Mouse (Mus musculus): ENCODE measurements at regions not wholly inside any gene's neighbourhood (a gene's known extent, or its start where the extent isn't known, plus 50 kb on each side); places are given as distances from the start of the nearest gene placed in this dataset.

- peak; percentile 31 for DNase-seq
These were observed 116.9 kb upstream of the Neo1 start for GRCm38 (mm10) chr9:59153126-59153525.

- no peak for DNase-seq
These were observed 108.1 kb upstream of the Neo1 start for GRCm38 (mm10) chr9:59144256-59144800.

- DNase-seq: no peak
These were observed 107.4 kb upstream of the Neo1 start for GRCm38 (mm10) chr9:59143610-59144009.

- DNase-seq: peak; percentile 72
These were observed 98.2 kb upstream of the Neo1 start for GRCm38 (mm10) chr9:59134171-59135041.

GRCm38 (mm10) chr9:59129699-59130340 lies 93.6 kb upstream of the Neo1 start:
- DNase-seq: no peak

GRCm38 (mm10) chr9:59129252-59129651 lies 93.0 kb upstream of the Neo1 start:
- no peak for DNase-seq

GRCm38 (mm10) chr9:59128023-59128422 lies 91.8 kb upstream of the Neo1 start:
- no peak for DNase-seq

GRCm38 (mm10) chr9:59125886-59126285 lies 89.6 kb upstream of the Neo1 start:
- no peak for DNase-seq

- DNase-seq: no peak
These were observed 80.3 kb upstream of the Neo1 start for GRCm38 (mm10) chr9:59116561-59116960.

GRCm38 (mm10) chr9:59113859-59114258 lies 77.6 kb upstream of the Neo1 start:
- DNase-seq: no peak

- DNase-seq: no peak
These were observed 63.5 kb upstream of the Neo1 start for GRCm38 (mm10) chr9:59099738-59100137.

GRCm38 (mm10) chr9:59097564-59097963 lies 61.3 kb upstream of the Neo1 start:
- DNase-seq: no peak

GRCm38 (mm10) chr9:59096551-59097268 lies 60.5 kb upstream of the Neo1 start:
- no peak for DNase-seq

GRCm38 (mm10) chr9:59095626-59096025 lies 59.4 kb upstream of the Neo1 start:
- no peak for DNase-seq

GRCm38 (mm10) chr9:59094106-59094505 lies 57.9 kb upstream of the Neo1 start:
- no peak for DNase-seq

- no peak for DNase-seq
These were observed 54.9 kb upstream of the Neo1 start for GRCm38 (mm10) chr9:59091179-59091578.

GRCm38 (mm10) chr9:59087704-59088103 lies 51.5 kb upstream of the Neo1 start:
- DNase-seq: no peak

- DNase-seq: no peak
These were observed 50.9 kb upstream of the Neo1 start for GRCm38 (mm10) chr9:59087112-59087511.

- DNase-seq: no peak
These were observed 50.4 kb upstream of the Neo1 start for GRCm38 (mm10) chr9:59086556-59087102.

Data from embryo, embryonic 11 days (tissue).